Mouse (Mus musculus) heart, embryonic 15.5 days (tissue): ENCODE measurements at regions not wholly inside any gene's neighbourhood (a gene's known extent, or its start where the extent isn't known, plus 50 kb on each side); places are given as distances from the start of the nearest gene placed in this dataset.

Experiments used
- ATAC-seq: fragments of 200-750 bp; cut with Nextera tagmentation; replicated peaks from 2 replicates; pipeline ENCODE4 v1.8.0; 2017; ENCODE audit warnings: low read depth, moderate TSS enrichment; ENCODE audit not compliant: insufficient number of reproducible peaks, insufficient read depth, low FRiP score
- H3K27ac ChIP-seq: fragments of 300-500 bp; sonication (generic); 2 replicates; pipeline ENCODE4 v1.5.1; 2015; ENCODE audit warnings: mild to moderate bottlenecking, inconsistent platforms
- H3K27me3 ChIP-seq: fragments of 300-500 bp; sonication (generic); 2 replicates; pipeline ENCODE4 v1.6.1; 2015; ENCODE audit warnings: inconsistent platforms
- H3K36me3 ChIP-seq: fragments of 300-500 bp; sonication (generic); 2 replicates; pipeline ENCODE4 v1.6.1; 2015; ENCODE audit warnings: mild to moderate bottlenecking, inconsistent platforms
- H3K4me1 ChIP-seq: fragments of 300-500 bp; sonication (generic); replicated peaks from 2 replicates; pipeline ENCODE4 v1.6.1; 2015; ENCODE audit warnings: inconsistent platforms
- H3K4me2 ChIP-seq: fragments of 300-500 bp; sonication (generic); 2 replicates; pipeline ENCODE4 v1.6.1; 2015; ENCODE audit warnings: inconsistent platforms, mild to moderate bottlenecking, moderate library complexity
- H3K4me3 ChIP-seq: fragments of 300-500 bp; sonication (generic); 2 replicates; pipeline ENCODE4 v1.5.1; 2015; ENCODE audit warnings: mild to moderate bottlenecking, inconsistent platforms
- H3K9ac ChIP-seq: fragments of 300-500 bp; sonication (generic); 2 replicates; pipeline ENCODE4 v1.6.1; 2015; ENCODE audit warnings: mild to moderate bottlenecking, inconsistent platforms
- H3K9me3 ChIP-seq: fragments of 300-500 bp; sonication (generic); replicated peaks from 2 replicates; pipeline ENCODE4 v1.6.1; 2016; ENCODE audit warnings: inconsistent platforms
- WGBS: fragments of 180-500 bp; shearing (Covaris S2); methylation state at CpG from one replicate; pipeline ENCODE4 v1.1.7; 2015; ENCODE audit warnings: mixed read lengths; 5-methylcytosine and 5-hydroxymethylcytosine counted together

GRCm38 (mm10) chr13:103648016-103648415, 126.4 kb downstream of the Srek1 start:
- H3K4me1 ChIP-seq = no peaks in the 10 kb centered on the region; the same call in 1 of the 2 replicates
- no peak overlapping the region for H3K9ac ChIP-seq
- H3K27me3 ChIP-seq = no peaks in the 10 kb centered on the region
- no peak overlapping the region for H3K4me2 ChIP-seq
- no peak for ATAC-seq
- no peak overlapping the region for H3K27ac ChIP-seq
- H3K9me3 ChIP-seq = no peaks in the 10 kb centered on the region
- WGBS = 63% methylated on average over 4 of the region's 4 CpGs
- no peak overlapping the region for H3K4me3 ChIP-seq
- no peaks in the 10 kb centered on the region for H3K36me3 ChIP-seq

GRCm38 (mm10) chr13:103646035-103646434, 128.4 kb downstream of the Srek1 start:
- Histone ChIP-seq H3K36me3 (no peaks in the 10 kb centered on the region), H3K4me2 (no peak overlapping the region), H3K27me3 (no peaks in the 10 kb centered on the region), H3K4me3 (no peak overlapping the region), H3K9me3 (no peaks in the 10 kb centered on the region), H3K27ac (no peak overlapping the region), H3K4me1 (no peaks in the 10 kb centered on the region; the same call in 1 of the 2 replicates), H3K9ac (no peak overlapping the region)
- 42% methylated on average over 4 of the region's 4 CpGs for WGBS
- ATAC-seq = no peak

GRCm38 (mm10) chr13:103643993-103644722, 130.2 kb downstream of the Srek1 start:
- H3K36me3 ChIP-seq = no peaks in the 10 kb centered on the region
- H3K4me1 ChIP-seq = no peaks in the 10 kb centered on the region; the same call in 1 of the 2 replicates
- ATAC-seq = no peak
- no peak overlapping the region for H3K4me3 ChIP-seq
- no peaks in the 10 kb centered on the region for H3K9me3 ChIP-seq
- H3K9ac ChIP-seq = no peak overlapping the region
- H3K27me3 ChIP-seq = no peaks in the 10 kb centered on the region
- H3K4me2 ChIP-seq = no peak overlapping the region
- 57% methylated on average over 6 of the region's 6 CpGs for WGBS
- no peak overlapping the region for H3K27ac ChIP-seq

DNA sequence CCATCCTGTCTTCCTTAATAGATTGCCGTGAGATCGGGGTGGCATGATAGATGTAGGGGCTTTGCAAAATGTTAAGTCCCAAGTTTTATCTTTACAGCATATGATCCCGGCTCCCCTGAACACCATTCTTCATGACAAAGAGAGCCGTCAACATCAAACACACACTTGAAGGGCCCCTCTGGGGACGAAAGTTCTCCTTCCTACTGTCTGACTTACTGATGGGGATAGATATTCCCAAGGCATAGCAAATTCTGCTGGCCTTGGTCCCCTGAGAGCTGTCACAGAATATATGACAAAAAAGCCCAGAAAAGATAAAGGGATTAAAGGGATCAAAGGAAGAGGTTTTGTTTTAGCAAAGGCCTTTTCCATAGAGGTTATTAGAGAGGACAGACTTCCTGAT, 130.9 kb downstream of the Srek1 start:
- no peak overlapping the region for H3K9ac ChIP-seq
- no peak overlapping the region for H3K4me3 ChIP-seq
- WGBS = 49% methylated on average over 5 of the region's 5 CpGs
- no peak for ATAC-seq
- H3K9me3 ChIP-seq = no peaks in the 10 kb centered on the region
- no peaks in the 10 kb centered on the region for H3K36me3 ChIP-seq
- no peaks in the 10 kb centered on the region for H3K27me3 ChIP-seq
- H3K4me1 ChIP-seq = no peaks in the 10 kb centered on the region; the same call in 1 of the 2 replicates
- H3K27ac ChIP-seq = no peak overlapping the region
- H3K4me2 ChIP-seq = no peak overlapping the region

DNA sequence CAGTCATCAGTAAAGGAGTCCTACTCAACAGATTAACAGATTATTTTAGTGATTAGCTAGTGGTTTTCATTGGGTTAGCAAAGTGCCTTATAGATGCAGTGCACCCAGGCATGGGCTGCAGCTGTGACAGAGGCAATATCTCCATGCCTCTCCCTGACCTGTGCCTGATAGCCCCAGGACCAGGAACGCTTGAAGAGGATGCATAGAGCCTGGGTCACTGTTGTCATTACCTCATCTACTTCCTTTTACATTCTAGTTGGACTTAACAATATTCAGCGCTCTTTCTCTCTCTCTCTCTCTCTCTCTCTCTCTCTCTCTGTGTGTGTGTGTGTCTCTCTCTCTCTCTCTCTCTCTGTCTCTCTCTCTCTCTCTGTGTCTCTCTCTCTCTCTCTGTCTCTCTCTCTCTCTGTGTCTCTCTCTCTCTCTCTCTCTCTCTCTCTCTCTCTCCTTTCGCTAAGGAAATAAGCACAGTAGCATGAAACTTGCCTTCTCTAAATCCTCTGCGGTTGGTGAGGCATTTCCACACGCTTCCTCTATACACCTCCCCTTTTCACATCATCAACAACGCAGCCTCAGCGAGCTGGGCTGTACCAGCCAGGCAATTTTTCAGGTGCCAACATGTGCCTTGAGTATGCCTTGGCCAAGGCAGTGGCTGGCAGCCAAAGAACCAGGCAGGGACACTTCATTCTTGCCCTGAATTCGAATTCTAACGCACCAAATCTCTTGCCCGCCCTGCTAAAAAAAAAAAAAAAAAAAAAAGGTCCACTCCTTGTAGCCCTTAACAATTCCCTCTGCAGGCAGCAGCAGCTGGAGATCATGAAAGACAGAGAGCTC, 131.6 kb downstream of the Srek1 start:
- no peak overlapping the region for H3K4me2 ChIP-seq
- H3K36me3 ChIP-seq = no peaks in the 10 kb centered on the region
- no peaks in the 10 kb centered on the region for H3K27me3 ChIP-seq
- ATAC-seq = no peak
- no peak overlapping the region for H3K27ac ChIP-seq
- H3K4me1 ChIP-seq = no peaks in the 10 kb centered on the region; the same call in 1 of the 2 replicates
- no peak overlapping the region for H3K9ac ChIP-seq
- no peaks in the 10 kb centered on the region for H3K9me3 ChIP-seq
- no peak overlapping the region for H3K4me3 ChIP-seq
- 75% methylated on average over 10 of the region's 10 CpGs for WGBS

- Histone ChIP-seq H3K4me3 (no peak overlapping the region), H3K4me2 (no peak overlapping the region), H3K27me3 (no peaks in the 10 kb centered on the region), H3K27ac (no peak overlapping the region), H3K9me3 (no peaks in the 10 kb centered on the region), H3K9ac (no peak overlapping the region), H3K36me3 (no peaks in the 10 kb centered on the region), H3K4me1 (no peaks in the 10 kb centered on the region)
- ATAC-seq = no peak
Measured at GRCm38 (mm10) chr13:103638038-103638437, 136.4 kb downstream of the Srek1 start.

- H3K9me3 ChIP-seq = no peaks in the 10 kb centered on the region
- H3K27ac ChIP-seq = no peak overlapping the region
- WGBS = 77% methylated on average over 3 of the region's 3 CpGs
- no peak overlapping the region for H3K9ac ChIP-seq
- ATAC-seq = no peak
- no peaks in the 10 kb centered on the region for H3K36me3 ChIP-seq
- H3K4me1 ChIP-seq = no peaks in the 10 kb centered on the region
- H3K4me2 ChIP-seq = no peak overlapping the region
- H3K4me3 ChIP-seq = no peak overlapping the region
- H3K27me3 ChIP-seq = no peaks in the 10 kb centered on the region
Measured at GRCm38 (mm10) chr13:103637414-103637813, 137.0 kb downstream of the Srek1 start.

DNA sequence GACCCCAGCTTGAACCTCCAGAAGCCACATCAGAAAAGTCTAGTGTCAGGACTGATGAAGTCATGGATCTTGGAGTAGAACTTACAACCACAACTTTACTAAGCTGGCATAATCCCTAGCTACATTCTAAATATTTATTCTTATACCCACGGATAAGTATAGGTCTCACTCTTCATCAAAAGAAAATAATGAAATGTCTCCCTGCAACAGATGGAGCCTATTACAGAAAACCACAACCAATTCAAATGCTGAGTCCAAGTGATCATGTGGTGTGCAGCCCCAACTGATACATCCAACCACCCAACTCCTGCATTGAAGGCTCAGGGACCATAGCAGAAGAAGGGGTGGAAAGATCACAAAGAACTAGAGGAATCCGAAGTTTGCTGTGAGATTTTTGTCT, 137.8 kb downstream of the Srek1 start:
- no peaks in the 10 kb centered on the region for H3K27me3 ChIP-seq

GRCm38 (mm10) chr13:103623810-103624209, 150.6 kb downstream of the Srek1 start:
- H3K4me1 ChIP-seq = peaks cover 5% of the 10 kb centered on the region; the same call in 1 of the 2 replicates
- H3K9ac ChIP-seq = no peak overlapping the region
- no peaks in the 10 kb centered on the region for H3K36me3 ChIP-seq
- H3K27ac ChIP-seq = no peak overlapping the region
- no peaks in the 10 kb centered on the region for H3K27me3 ChIP-seq
- H3K9me3 ChIP-seq = no peaks in the 10 kb centered on the region
- ATAC-seq = no peak
- no peak overlapping the region for H3K4me3 ChIP-seq
- WGBS = 47% methylated on average over 2 of the region's 2 CpGs
- no peak overlapping the region for H3K4me2 ChIP-seq

More for the DNA sequence above, 137.8 kb downstream of the Srek1 start:
- H3K9ac ChIP-seq = no peak overlapping the region
- ATAC-seq = no peak
- 84% methylated on average over 2 of the region's 2 CpGs for WGBS
- H3K4me1 ChIP-seq = no peaks in the 10 kb centered on the region
- H3K27ac ChIP-seq = no peak overlapping the region
- no peaks in the 10 kb centered on the region for H3K36me3 ChIP-seq
- H3K4me2 ChIP-seq = no peak overlapping the region
- no peaks in the 10 kb centered on the region for H3K9me3 ChIP-seq
- H3K4me3 ChIP-seq = no peak overlapping the region

DNA sequence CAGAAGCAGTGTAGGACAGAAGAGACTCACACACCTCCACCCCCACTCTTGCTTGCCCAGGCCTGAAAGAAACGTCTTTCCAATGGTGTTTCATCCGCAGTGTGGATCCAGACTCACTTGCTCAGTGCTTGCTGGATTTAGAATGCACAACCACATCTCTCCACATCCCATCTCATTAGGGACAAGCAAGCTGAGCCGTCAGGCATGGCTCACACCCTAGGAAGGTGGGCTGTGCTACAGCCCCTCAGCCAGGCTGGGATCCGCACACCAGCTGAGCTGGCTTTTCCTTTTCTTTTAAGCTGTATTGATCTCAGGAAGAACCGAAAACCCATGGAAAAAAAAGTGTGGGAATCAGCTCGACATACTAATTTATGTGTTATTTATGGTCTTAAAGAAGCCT, 151.1 kb downstream of the Srek1 start:
- Histone ChIP-seq H3K9me3 (no peaks in the 10 kb centered on the region), H3K4me1 (peaks cover 5% of the 10 kb centered on the region; the same call in 1 of the 2 replicates), H3K9ac (no peak overlapping the region), H3K4me3 (no peak overlapping the region), H3K27ac (no peak overlapping the region), H3K36me3 (no peaks in the 10 kb centered on the region), H3K4me2 (no peak overlapping the region), H3K27me3 (no peaks in the 10 kb centered on the region)
- ATAC-seq = no peak
- 70% methylated on average over 6 of the region's 6 CpGs for WGBS

DNA sequence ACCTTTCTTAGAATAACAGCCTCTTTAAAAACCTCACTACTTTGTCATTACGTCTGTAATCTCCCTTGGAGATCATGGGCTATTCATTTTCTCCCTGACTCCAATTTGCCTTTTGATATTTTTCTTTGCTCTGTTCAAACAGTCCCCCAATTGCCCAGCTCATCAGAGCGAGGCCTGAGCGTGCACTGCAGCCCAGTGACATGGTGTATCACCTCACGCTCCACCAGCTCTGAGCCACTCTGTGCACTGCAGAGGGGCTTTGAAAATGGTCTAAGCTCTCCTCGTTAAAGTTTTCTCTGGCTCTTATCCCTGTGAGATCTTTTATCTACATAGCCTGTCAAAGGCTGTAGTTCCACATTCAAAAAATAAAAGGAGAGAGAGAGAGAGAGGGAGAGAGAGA, 152.1 kb downstream of the Srek1 start:
- Histone ChIP-seq H3K27me3 (no peaks in the 10 kb centered on the region), H3K4me1 (peaks cover 5% of the 10 kb centered on the region; the same call in 1 of the 2 replicates), H3K9me3 (no peaks in the 10 kb centered on the region), H3K9ac (no peak overlapping the region), H3K36me3 (no peaks in the 10 kb centered on the region), H3K4me3 (no peak overlapping the region), H3K27ac (no peak overlapping the region), H3K4me2 (no peak overlapping the region)
- ATAC-seq = no peak
- WGBS = 53% methylated on average over 5 of the region's 5 CpGs
